Mouse (Mus musculus) myocyte (in vitro differentiated cells): ENCODE measurements around the gene Ccdc167. TPM values are rescaled to one million over a fixed set of nuclear protein-coding genes. Genes with fewer than 3 reads are reported as not detected.
A peak's percentile ranks its signal among the peaks of the same experiment; 100 is the strongest.

Experiments
- H3K27me3 ChIP-seq: one replicate; pipeline ENCODE4 v1.6.1; 2011; ENCODE audit not compliant: control insufficient read depth, insufficient read depth, insufficient read length
- H3K36me3 ChIP-seq: one replicate; pipeline ENCODE4 v1.6.1; 2011; ENCODE audit not compliant: control insufficient read depth, insufficient read depth
- H3K4me2 ChIP-seq: one replicate; pipeline ENCODE4 v1.6.1; 2011; ENCODE audit warnings: low read depth, control low read depth
- H3K4me3 ChIP-seq: one replicate; pipeline ENCODE4 v1.5.1; 2011; ENCODE audit warnings: mild to moderate bottlenecking, control low read depth, moderate library complexity
- H3K79me2 ChIP-seq: one replicate; pipeline ENCODE4 v1.6.1; 2011; ENCODE audit not compliant: control insufficient read depth, insufficient read depth
- H3ac ChIP-seq: one replicate; pipeline ENCODE4 v1.6.1; 2011; ENCODE audit not compliant: control insufficient read depth, insufficient read length
- CEBPB ChIP-seq: IDR thresholded peaks from 2 replicates; pipeline ENCODE4 v1.6.1; 2011; ENCODE audit warnings: mild to moderate bottlenecking, moderate library complexity; ENCODE audit not compliant: poor library complexity, insufficient read depth, severe bottlenecking
- E2F4 ChIP-seq: IDR thresholded peaks from one replicate; pipeline ENCODE4 v1.6.1; 2011; ENCODE audit warnings: mild to moderate bottlenecking, control low read depth, moderate library complexity; ENCODE audit not compliant: insufficient read depth
- MAX ChIP-seq: IDR thresholded peaks from one replicate; pipeline ENCODE4 v1.6.1; 2011; ENCODE audit warnings: low read depth, mild to moderate bottlenecking, control low read depth
- MYOD1 ChIP-seq, 3 experiments: IDR thresholded peaks; one replicate each; pipeline ENCODE4 v1.6.1; 2011; ENCODE audit warnings: control low read depth in 2 of 3, low read depth in 2 of 3, mild to moderate bottlenecking in 2 of 3, moderate library complexity in 1 of 3; ENCODE audit not compliant: insufficient read length in 2 of 3, control insufficient read depth in 1 of 3
- MYOG ChIP-seq, 3 experiments: IDR thresholded peaks; one replicate each; pipeline ENCODE4 v1.6.1; 2011; ENCODE audit warnings: control low read depth in 2 of 3, low read depth in 2 of 3, mild to moderate bottlenecking in 2 of 3; ENCODE audit not compliant: insufficient read length in 2 of 3, control insufficient read depth in 1 of 3, insufficient read depth in 1 of 3
- POLR2A ChIP-seq: IDR thresholded peaks from one replicate; pipeline ENCODE4 v1.6.1; 2011; ENCODE audit warnings: low read depth, mild to moderate bottlenecking, control low read depth, moderate library complexity; ENCODE audit not compliant: insufficient read length
- POLR2AphosphoS2 ChIP-seq: IDR thresholded peaks from one replicate; pipeline ENCODE4 v1.6.1; 2011; ENCODE audit warnings: low read depth, control low read depth; ENCODE audit not compliant: insufficient read length
- REST ChIP-seq: IDR thresholded peaks from one replicate; pipeline ENCODE4 v1.6.1; 2011; ENCODE audit warnings: mild to moderate bottlenecking, control low read depth, moderate library complexity; ENCODE audit not compliant: insufficient read depth, insufficient read length
- SRF ChIP-seq: IDR thresholded peaks from one replicate; pipeline ENCODE4 v1.6.1; 2011; ENCODE audit warnings: low read depth; ENCODE audit not compliant: control insufficient read depth, insufficient read length
- TCF12 ChIP-seq: IDR thresholded peaks from one replicate; pipeline ENCODE4 v1.6.1; 2011; ENCODE audit warnings: mild to moderate bottlenecking, control low read depth; ENCODE audit not compliant: poor library complexity, insufficient read depth, severe bottlenecking
- TCF3 ChIP-seq: IDR thresholded peaks from one replicate; pipeline ENCODE4 v1.6.1; 2011; ENCODE audit warnings: low read depth, control low read depth; ENCODE audit not compliant: insufficient read length
- USF1 ChIP-seq: IDR thresholded peaks from one replicate; pipeline ENCODE4 v1.6.1; 2011; ENCODE audit warnings: low read depth, mild to moderate bottlenecking, control low read depth, moderate library complexity
- polyA plus RNA-seq: library from polyadenylated mRNA; unstranded; fragments of >200 nt; fragmentation: generic; extraction: Trizol; gene quantifications from one replicate; pipeline ENCODE4 v1.2.1, GENCODE M21; 2012; ENCODE audit warnings: missing spikeins

Ccdc167 gene
- polyA plus RNA-seq, 1 experiment, result 6.0 TPM

GRCm38 (mm10) chr17:29693571-29693970 lies 23.3 kb downstream of the Ccdc167 start:
- H3ac ChIP-seq, result no peak overlapping the region
- H3K36me3 ChIP-seq, result peaks cover 36% of the 10 kb centered on the region
- no peaks in the 10 kb centered on the region for H3K79me2 ChIP-seq
- no peak overlapping the region for H3K4me3 ChIP-seq
- TF ChIP-seq TCF3 (no peak), CEBPB (no peak), MYOG (IDR thresholded peaks at IDR 0.05; ENCODE audit: control insufficient read depth in 1 of 3, insufficient read depth in 1 of 3, insufficient read length in 2 of 3, low read depth in 2 of 3) (peak in 1 of 3 experiments; percentile 19)
- no peak overlapping the region for H3K4me2 ChIP-seq
- no peaks in the 10 kb centered on the region for H3K27me3 ChIP-seq

- H3ac ChIP-seq, result no peak overlapping the region
- TF ChIP-seq E2F4, result no peak
- TF ChIP-seq MYOD1 (IDR thresholded peaks at IDR 0.05; ENCODE audit: control insufficient read depth in 1 of 3, insufficient read length in 2 of 3, low read depth in 2 of 3), result no peak
- TF ChIP-seq SRF, result no peak
- TF ChIP-seq POLR2AphosphoS2, result no peak
- TF ChIP-seq USF1, result no peak
- TF ChIP-seq REST, result no peak
- no peak for TF ChIP-seq CEBPB
- TF ChIP-seq TCF3, result no peak
- no peak for TF ChIP-seq POLR2A
- TF ChIP-seq MYOG (IDR thresholded peaks at IDR 0.05; ENCODE audit: control insufficient read depth in 1 of 3, insufficient read depth in 1 of 3, insufficient read length in 2 of 3, low read depth in 2 of 3), result no peak
- TF ChIP-seq TCF12, result no peak
- no peak for TF ChIP-seq MAX
- no peak overlapping the region for H3K4me2 ChIP-seq
- no peaks in the 10 kb centered on the region for H3K79me2 ChIP-seq
- H3K4me3 ChIP-seq, result no peak overlapping the region
- no peaks in the 10 kb centered on the region for H3K27me3 ChIP-seq
- peaks cover 34% of the 10 kb centered on the region for H3K36me3 ChIP-seq
Observed at GRCm38 (mm10) chr17:29692827-29693226, 24.0 kb downstream of the Ccdc167 start.

GRCm38 (mm10) chr17:29690257-29690656 lies 26.6 kb downstream of the Ccdc167 start:
- peaks cover 19% of the 10 kb centered on the region for H3K36me3 ChIP-seq
- no peak overlapping the region for H3ac ChIP-seq
- H3K79me2 ChIP-seq, result no peaks in the 10 kb centered on the region
- H3K4me2 ChIP-seq, result no peak overlapping the region
- TF ChIP-seq POLR2A (no peak), USF1 (no peak), MYOG (IDR thresholded peaks at IDR 0.05; ENCODE audit: control insufficient read depth in 1 of 3, insufficient read depth in 1 of 3, insufficient read length in 2 of 3, low read depth in 2 of 3) (no peak), REST (no peak), MYOD1 (IDR thresholded peaks at IDR 0.05; ENCODE audit: control insufficient read depth in 1 of 3, insufficient read length in 2 of 3, low read depth in 2 of 3) (no peak), E2F4 (no peak), MAX (no peak), TCF3 (no peak), POLR2AphosphoS2 (no peak), CEBPB (no peak), SRF (no peak), TCF12 (no peak)
- H3K4me3 ChIP-seq, result no peak overlapping the region
- no peaks in the 10 kb centered on the region for H3K27me3 ChIP-seq

GRCm38 (mm10) chr17:29688610-29689009 lies 28.2 kb downstream of the Ccdc167 start:
- H3K36me3 ChIP-seq, result peaks cover 12% of the 10 kb centered on the region
- no peak overlapping the region for H3K4me3 ChIP-seq
- no peaks in the 10 kb centered on the region for H3K79me2 ChIP-seq
- H3K4me2 ChIP-seq, result no peak overlapping the region
- no peaks in the 10 kb centered on the region for H3K27me3 ChIP-seq
- TF ChIP-seq MYOG (IDR thresholded peaks at IDR 0.05; ENCODE audit: control insufficient read depth in 1 of 3, insufficient read depth in 1 of 3, insufficient read length in 2 of 3, low read depth in 2 of 3) (no peak), CEBPB (no peak)
- H3ac ChIP-seq, result no peak overlapping the region

- H3K4me2 ChIP-seq, result no peak overlapping the region
- H3K79me2 ChIP-seq, result no peaks in the 10 kb centered on the region
- H3ac ChIP-seq, result no peak overlapping the region
- TF ChIP-seq POLR2A, result no peak
- TF ChIP-seq MYOG (IDR thresholded peaks at IDR 0.05; ENCODE audit: control insufficient read depth in 1 of 3, insufficient read depth in 1 of 3, insufficient read length in 2 of 3, low read depth in 2 of 3), result no peak
- no peak for TF ChIP-seq MAX
- no peak for TF ChIP-seq CEBPB
- TF ChIP-seq REST, result no peak
- no peak for TF ChIP-seq POLR2AphosphoS2
- H3K27me3 ChIP-seq, result no peaks in the 10 kb centered on the region
- H3K36me3 ChIP-seq, result peaks cover 22% of the 10 kb centered on the region
- no peak overlapping the region for H3K4me3 ChIP-seq
Observed at GRCm38 (mm10) chr17:29687373-29687772, 29.5 kb downstream of the Ccdc167 start.
